Mouse (Mus musculus) spleen, adult 18-20 months (tissue): ENCODE results near the gene Cept1.

Experiments
- DNase-seq, 2 experiments: peaks; one replicate each; pipeline ENCODE4 v3.0.0; 2022; ENCODE audit warnings: mixed read lengths in 2 of 2

Gene Cept1

GRCm38 (mm10) chr3:106494417-106494950 lies 53.1 kb downstream of the Cept1 start:
- no peak for DNase-seq

GRCm38 (mm10) chr3:106493882-106494281 lies 53.7 kb downstream of the Cept1 start:
- no peak for DNase-seq

GRCm38 (mm10) chr3:106493202-106493601 lies 54.4 kb downstream of the Cept1 start:
- DNase-seq = no peak

- no peak for DNase-seq
Measured at GRCm38 (mm10) chr3:106492723-106493122, 54.9 kb downstream of the Cept1 start.

GRCm38 (mm10) chr3:106490239-106490638 lies 57.4 kb downstream of the Cept1 start:
- no peak for DNase-seq

GRCm38 (mm10) chr3:106487551-106487950 lies 60.1 kb downstream of the Cept1 start:
- DNase-seq = no peak

- DNase-seq = peak in 1 of 2 experiments; percentile 28
Measured at GRCm38 (mm10) chr3:106485810-106486209, 61.8 kb downstream of the Cept1 start.

- DNase-seq = no peak
Measured at GRCm38 (mm10) chr3:106484861-106485260, 62.7 kb downstream of the Cept1 start.

- peak in 1 of 2 experiments; percentile 26 for DNase-seq
Measured at GRCm38 (mm10) chr3:106483796-106484405, 63.7 kb downstream of the Cept1 start.

GRCm38 (mm10) chr3:106483297-106483696 lies 64.3 kb downstream of the Cept1 start:
- no peak for DNase-seq

GRCm38 (mm10) chr3:106482281-106483081 lies 65.1 kb downstream of the Cept1 start, which contains the start of gene Dennd2d:
TSS of gene Dennd2d (plus strand) at chr3:106482405.
- peak; percentile 78 to 83 for DNase-seq

GRCm38 (mm10) chr3:106476863-106477262 lies 70.7 kb downstream of the Cept1 start:
- DNase-seq = no peak

GRCm38 (mm10) chr3:106474210-106474609 lies 73.4 kb downstream of the Cept1 start:
- DNase-seq = no peak

- no peak for DNase-seq
Measured at GRCm38 (mm10) chr3:106464750-106465149, 82.9 kb downstream of the Cept1 start.

GRCm38 (mm10) chr3:106462493-106462892 lies 85.1 kb downstream of the Cept1 start:
- DNase-seq = no peak

GRCm38 (mm10) chr3:106462059-106462470 lies 85.5 kb downstream of the Cept1 start:
- peak in 1 of 2 experiments; percentile 29 for DNase-seq

- no peak for DNase-seq
Measured at GRCm38 (mm10) chr3:106457298-106457869, 90.2 kb downstream of the Cept1 start.

GRCm38 (mm10) chr3:106452616-106453015 lies 95.0 kb downstream of the Cept1 start:
- DNase-seq = no peak
